Mouse (Mus musculus) cerebellum, adult 2 months (tissue): ENCODE measurements at regions not wholly inside any gene's neighbourhood (a gene's known extent, or its start where the extent isn't known, plus 50 kb on each side); places are given as distances from the start of the nearest gene placed in this dataset.

Experiments
- CTCF ChIP-seq: fragments of 200-500 bp; IDR thresholded peaks from 2 replicates; pipeline ENCODE4 v1.5.1; 2011; ENCODE audit warnings: low read depth, mild to moderate bottlenecking, control low read depth, low read length, moderate library complexity, borderline replicate concordance; ENCODE audit not compliant: insufficient read depth
- POLR2A ChIP-seq: fragments of 200-500 bp; IDR thresholded peaks from 2 replicates; pipeline ENCODE4 v1.6.1; 2011; ENCODE audit warnings: low read length, control low read depth, borderline replicate concordance; ENCODE audit not compliant: insufficient read depth

DNA sequence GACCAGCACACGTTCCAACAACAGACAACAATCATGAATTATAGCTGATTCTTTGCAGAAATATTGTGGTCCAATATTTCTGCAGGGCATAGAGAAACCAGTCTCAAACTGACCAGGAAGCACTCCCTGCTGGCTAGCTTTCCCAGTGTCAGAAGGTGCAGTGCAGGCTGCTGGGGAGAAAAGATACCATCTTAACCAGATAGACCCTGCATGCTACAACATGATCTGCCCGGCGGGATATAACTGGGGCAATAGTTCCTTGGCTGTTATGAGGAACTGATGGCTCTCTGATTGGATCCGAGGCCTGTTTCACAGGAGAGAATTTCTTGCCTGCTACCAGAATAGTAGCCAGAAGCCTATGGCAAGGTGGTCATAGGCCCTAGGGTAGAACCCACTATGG lies 86.9 kb upstream of the Prok2 start:
- no peak for TF ChIP-seq CTCF
- no peak for TF ChIP-seq POLR2A
